8 mouse cellular contexts compared by ENCODE assay signal in genomic region chr17:10500795-10501432, GRCm38 (mm10).
DNase-seq lines count a peak whose midpoint lies in the region; ATAC-seq and TF ChIP-seq lines count a peak whose summit lies in the region.

No protein-coding gene starts in this region.

- TF ChIP-seq CTCF in C2C12 (IDR thresholded peaks at IDR 0.05; ENCODE audit: control insufficient read depth, insufficient read depth, insufficient read length) = peak; percentile 2
- peak; percentile 69 for TF ChIP-seq CTCF in liver, postnatal 0 days (IDR thresholded peaks at IDR 0.05; ENCODE audit: low read depth)

- DNase-seq in adrenal gland, postnatal 14 days = peak; percentile 69
- DNase-seq in adrenal gland, adult 8-10 months = no peak
- no peak for DNase-seq in embryonic facial prominence, embryonic 11.5 days (ENCODE audit: low spot score)
- peak; percentile 47 for DNase-seq in liver, postnatal 0 days
- DNase-seq in left cerebral cortex, postnatal 10 days (ENCODE audit: extremely low spot score in 1 of 2, low spot score in 2 of 2) = no peak
- no peak for DNase-seq in left cerebral cortex, postnatal 25 days (ENCODE audit: low spot score in 2 of 2)
- no peak for DNase-seq in ovary, postnatal 36 days (ENCODE audit: low spot score)

- no peak overlapping the region for H3K27ac ChIP-seq in embryonic facial prominence, embryonic 11.5 days (replicated peaks; ENCODE audit: low read depth, low read length)
- 0 out of 2 replicates have a peak overlapping the region, but pooled peaks have one; percentile 35 for H3K27ac ChIP-seq in liver, postnatal 0 days (ENCODE audit: low read depth)

- no peaks in the 10 kb centered on the region for H3K79me2 ChIP-seq in C2C12 (ENCODE audit: control insufficient read depth, insufficient read depth)

- H3K79me3 ChIP-seq in C2C12 (ENCODE audit: low read depth) = no peaks in the 10 kb centered on the region

- H3K4me1 ChIP-seq in embryonic facial prominence, embryonic 11.5 days (ENCODE audit: control insufficient read depth, insufficient read depth, low read length) = no peaks in the 10 kb centered on the region; the same call in 1 of the 2 replicates
- peaks cover 6% of the 10 kb centered on the region; the same call in 1 of the 2 replicates for H3K4me1 ChIP-seq in liver, postnatal 0 days (ENCODE audit: insufficient read depth)

- 0 out of 2 replicates have a peak, but pooled peaks have one; percentile 23 for ATAC-seq in embryonic facial prominence, embryonic 11.5 days (replicated peaks; ENCODE audit: insufficient number of reproducible peaks, low FRiP score, low TSS enrichment, low read depth)
- peak; percentile 95 for ATAC-seq in liver, postnatal 0 days

- H3K4me3 ChIP-seq in C2C12 (ENCODE audit: insufficient read depth, poor library complexity, severe bottlenecking) = no peak overlapping the region
- H3K4me3 ChIP-seq in embryonic facial prominence, embryonic 11.5 days (ENCODE audit: low read depth, low read length) = no peak overlapping the region
- no peak overlapping the region for H3K4me3 ChIP-seq in liver, postnatal 0 days (ENCODE audit: low read depth, low read length)

- H3K9me3 ChIP-seq in embryonic facial prominence, embryonic 11.5 days (replicated peaks; ENCODE audit: control insufficient read depth, low read length) = no peaks in the 10 kb centered on the region
- no peaks in the 10 kb centered on the region for H3K9me3 ChIP-seq in liver, postnatal 0 days (ENCODE audit: low read length)

- H3ac ChIP-seq in C2C12 (ENCODE audit: control insufficient read depth, insufficient read length, low read depth) = no peak overlapping the region

- H3K27me3 ChIP-seq in C2C12 (ENCODE audit: control insufficient read depth, insufficient read depth, insufficient read length) = no peaks in the 10 kb centered on the region
- no peaks in the 10 kb centered on the region for H3K27me3 ChIP-seq in embryonic facial prominence, embryonic 11.5 days (ENCODE audit: control insufficient read depth, insufficient read depth, low read length)
- no peaks in the 10 kb centered on the region for H3K27me3 ChIP-seq in liver, postnatal 0 days (ENCODE audit: insufficient read depth, low read length)

- intact Hi-C loops in left cerebral cortex, postnatal 10 days (cut with DNase I) = no loop called here
- intact Hi-C loops in left cerebral cortex, postnatal 25 days (cut with DNase I) = no loop called here

- H3K4me2 ChIP-seq in embryonic facial prominence, embryonic 11.5 days (ENCODE audit: low read depth, low read length) = no peak overlapping the region
- H3K4me2 ChIP-seq in liver, postnatal 0 days (ENCODE audit: low read depth, low read length) = peak overlapping the region; percentile 1; the same call in 1 of the 2 replicates

- WGBS in embryonic facial prominence, embryonic 11.5 days = 29% methylated on average over 12 of the region's 12 CpGs
- 33% methylated on average over 12 of the region's 12 CpGs for WGBS in liver, postnatal 0 days (ENCODE audit: insufficient replicate concordance)

- no peaks in the 10 kb centered on the region for H3K36me3 ChIP-seq in C2C12 (ENCODE audit: control insufficient read depth, insufficient read depth)
- no peaks in the 10 kb centered on the region for H3K36me3 ChIP-seq in embryonic facial prominence, embryonic 11.5 days (replicated peaks; ENCODE audit: control insufficient read depth, insufficient read depth, low read depth, low read length)
- H3K36me3 ChIP-seq in liver, postnatal 0 days (replicated peaks; ENCODE audit: insufficient read depth, low read length) = no peaks in the 10 kb centered on the region

- TF ChIP-seq EP300 in liver, postnatal 0 days (IDR thresholded peaks at IDR 0.05; ENCODE audit: low read depth) = no peak

- H3K9ac ChIP-seq in embryonic facial prominence, embryonic 11.5 days (replicated peaks; ENCODE audit: low read length) = no peak overlapping the region
- H3K9ac ChIP-seq in liver, postnatal 0 days (replicated peaks) = no peak overlapping the region

TF ChIP-seq in C2C12, 6 proteins besides CTCF, POLR2A, EP300 and RAD21:
- no peak for TF ChIP-seq FOSL1 (IDR thresholded peaks at IDR 0.05; ENCODE audit: insufficient read depth, low read length, poor library complexity, severe bottlenecking)

Comparison
In these comparisons a context has a peak if more than half of its experiments do, and no peak if none do; other contexts are left out.
1. DNase-seq: peak in adrenal gland, postnatal 14 days (single experiment) and liver, postnatal 0 days (single experiment); none in adrenal gland, adult 8-10 months (single experiment), embryonic facial prominence, embryonic 11.5 days (single experiment), left cerebral cortex, postnatal 10 days (0 of 2), left cerebral cortex, postnatal 25 days (0 of 2) and ovary, postnatal 36 days (single experiment).